Mouse (Mus musculus) stomach, postnatal 0 days (tissue): Measurements from ENCODE around the gene Gpr108. TPM values are rescaled to one million over a fixed set of nuclear protein-coding genes. Genes with fewer than 3 reads are reported as not detected.

Source experiments
- ATAC-seq: fragments of 200-750 bp; cut with Nextera tagmentation; 2 replicates; pipeline ENCODE4 v1.8.0; 2017; ENCODE audit not compliant: low FRiP score, low TSS enrichment
- DNase-seq: peaks from one replicate; pipeline ENCODE4 v3.0.0-alpha.2; 2016; ENCODE audit warnings: low spot score
- H3K27ac ChIP-seq: fragments of 300-500 bp; sonication (generic); replicated peaks from 2 replicates; pipeline ENCODE4 v1.5.1; 2014; ENCODE audit warnings: mild to moderate bottlenecking, control low read depth
- H3K27me3 ChIP-seq: fragments of 300-500 bp; sonication (generic); 2 replicates; pipeline ENCODE4 v1.6.1; 2014; ENCODE audit warnings: low read length; ENCODE audit not compliant: control insufficient read depth, insufficient read depth
- H3K36me3 ChIP-seq: fragments of 300-500 bp; sonication (generic); 2 replicates; pipeline ENCODE4 v1.6.1; 2014; ENCODE audit warnings: low read length, mixed read lengths; ENCODE audit not compliant: control insufficient read depth, insufficient read depth
- H3K4me1 ChIP-seq: fragments of 300-500 bp; sonication (generic); replicated peaks from 2 replicates; pipeline ENCODE4 v1.6.1; 2014; ENCODE audit warnings: antibody characterized with exemption; ENCODE audit not compliant: control insufficient read depth, insufficient read depth
- H3K4me2 ChIP-seq: fragments of 300-500 bp; sonication (generic); replicated peaks from 2 replicates; pipeline ENCODE4 v1.6.1; 2014; ENCODE audit warnings: low read depth, mild to moderate bottlenecking, control low read depth, moderate library complexity
- H3K4me3 ChIP-seq: fragments of 300-500 bp; sonication (generic); 2 replicates; pipeline ENCODE4 v1.5.1; 2014; ENCODE audit warnings: low read depth, low read length, control low read depth
- H3K9ac ChIP-seq: fragments of 300-500 bp; sonication (generic); 2 replicates; pipeline ENCODE4 v1.6.1; 2014; ENCODE audit warnings: mild to moderate bottlenecking, low read length, control low read depth, mixed read lengths
- H3K9me3 ChIP-seq: fragments of 300-500 bp; sonication (generic); 2 replicates; pipeline ENCODE4 v1.6.1; 2016; ENCODE audit warnings: low read length; ENCODE audit not compliant: control insufficient read depth
- CTCF ChIP-seq: IDR thresholded peaks from 2 replicates; pipeline ENCODE4 v1.5.1; 2016; ENCODE audit warnings: antibody characterized with exemption, low read depth, mild to moderate bottlenecking, moderate library complexity
- EP300 ChIP-seq: optimal IDR thresholded peaks from 2 replicates; pipeline ENCODE3; 2016; ENCODE audit warnings: antibody characterized with exemption
- WGBS: fragments of 180-500 bp; shearing (Covaris S2); extraction: QIAGEN DNeasy Blood & Tissue Kit; methylation state at CpG from one replicate; pipeline ENCODE4 v1.1.7; 2014; 5-methylcytosine and 5-hydroxymethylcytosine counted together
- polyA plus RNA-seq: library from polyadenylated mRNA; unstranded; fragments of >200 nt; fragmentation: Nextera tagmentation; extraction: Ambion mirVana; gene quantifications from 2 replicates; pipeline ENCODE4 v1.2.1, GENCODE M21; 2015

The Gpr108 gene
- polyA plus RNA-seq, 1 experiment from 2014 or later: 48.0 TPM

DNA sequence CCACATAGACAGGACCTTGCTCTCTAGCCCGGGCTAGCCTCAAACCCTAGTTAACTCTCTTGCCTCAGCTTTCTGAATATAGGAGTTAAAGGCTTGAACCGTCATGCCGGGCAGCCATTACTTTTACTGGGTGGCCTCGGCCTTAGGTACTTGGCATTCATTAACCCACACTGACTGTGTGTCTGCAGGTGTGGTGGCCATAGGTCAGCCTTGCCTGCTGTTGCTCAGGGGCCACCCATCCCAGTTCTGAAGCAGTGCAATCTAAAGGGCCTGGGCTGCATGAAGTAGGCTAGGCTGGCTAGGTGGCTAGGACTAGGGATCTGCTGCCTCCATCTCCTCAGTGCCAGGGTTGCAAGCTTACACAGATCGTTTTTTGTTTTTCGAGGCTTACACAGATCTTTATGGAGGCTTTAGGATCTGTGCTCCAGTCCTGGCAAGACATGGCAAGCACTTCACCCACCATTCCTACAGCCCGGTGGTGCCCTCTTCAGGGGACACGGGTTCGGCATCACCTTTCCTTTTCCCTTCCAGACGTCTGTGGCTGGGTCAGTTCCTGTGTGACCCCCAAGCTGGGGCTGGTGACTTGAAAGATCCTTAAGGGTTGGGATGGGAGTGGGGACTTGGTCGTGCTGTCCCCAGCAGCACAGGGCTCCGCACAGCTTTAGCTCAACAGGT lies 13.9 kb downstream of the Gpr108 start:
- peaks cover 4% of the 10 kb centered on the region for H3K4me1 ChIP-seq
- 79% methylated on average over 12 of the region's 12 CpGs for WGBS
- H3K9ac ChIP-seq: no peak overlapping the region
- H3K4me3 ChIP-seq: no peak overlapping the region
- DNase-seq (no peak), ATAC-seq (no peak)
- TF ChIP-seq CTCF: peak; percentile 18; the same call in 1 of the 2 replicates
- TF ChIP-seq EP300: no peak
- peaks cover 25% of the 10 kb centered on the region for H3K36me3 ChIP-seq
- H3K27me3 ChIP-seq: no peaks in the 10 kb centered on the region
- H3K27ac ChIP-seq: no peak overlapping the region
- H3K4me2 ChIP-seq: no peak overlapping the region
- no peaks in the 10 kb centered on the region for H3K9me3 ChIP-seq

DNA sequence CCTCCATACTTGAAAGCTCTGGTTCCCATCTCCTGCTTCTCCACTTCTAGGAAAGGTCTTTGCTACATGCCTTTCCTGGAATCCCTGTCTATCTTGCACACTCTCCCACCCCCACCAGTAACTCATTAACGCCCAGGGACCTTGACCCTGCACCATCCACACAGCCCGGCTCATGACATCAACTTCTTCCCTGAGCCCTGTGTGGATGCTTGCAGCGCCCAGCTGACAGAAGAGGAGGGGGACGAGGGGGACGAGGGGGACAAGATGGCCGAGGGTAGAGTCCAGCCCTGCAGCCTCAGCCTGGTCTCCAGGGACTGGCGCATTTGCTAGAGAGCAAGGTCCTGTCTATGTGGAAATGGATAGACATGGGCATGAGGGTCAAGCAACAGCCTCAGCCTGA lies 15.2 kb downstream of the Gpr108 start:
- no peak for TF ChIP-seq EP300
- no peak for TF ChIP-seq CTCF
- H3K9ac ChIP-seq: no peak overlapping the region
- 33% methylated on average over 7 of the region's 7 CpGs for WGBS
- no peak overlapping the region for H3K4me2 ChIP-seq
- no peak overlapping the region for H3K4me3 ChIP-seq
- no peak overlapping the region for H3K27ac ChIP-seq
- peaks cover 25% of the 10 kb centered on the region for H3K36me3 ChIP-seq
- H3K27me3 ChIP-seq: no peaks in the 10 kb centered on the region
- H3K4me1 ChIP-seq: peaks cover 4% of the 10 kb centered on the region
- H3K9me3 ChIP-seq: no peaks in the 10 kb centered on the region
- DNase-seq (peak; percentile 46), ATAC-seq (peak; percentile 71)

DNA sequence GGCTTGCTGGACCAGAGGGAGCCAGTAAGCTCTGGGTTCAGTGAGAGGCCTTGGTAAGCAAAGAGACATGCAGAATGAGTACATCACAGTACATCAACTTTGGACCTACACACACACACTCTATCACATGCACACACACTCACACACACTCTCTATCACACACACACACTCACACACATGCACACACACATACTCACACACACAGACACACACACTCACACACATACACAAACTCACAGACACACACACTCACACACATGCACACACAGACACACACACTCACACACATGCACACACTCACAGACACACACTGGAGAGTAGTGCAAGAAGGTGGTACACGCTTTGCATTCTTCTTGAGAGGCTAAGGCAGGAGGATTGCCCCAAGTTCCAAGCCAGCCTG lies 16.0 kb downstream of the Gpr108 start:
- 94% methylated on average over 1 of the region's 1 CpGs for WGBS
- no peaks in the 10 kb centered on the region for H3K9me3 ChIP-seq
- H3K27me3 ChIP-seq: no peaks in the 10 kb centered on the region
- no peak for DNase-seq
- no peak overlapping the region for H3K4me2 ChIP-seq
- peaks cover 4% of the 10 kb centered on the region for H3K4me1 ChIP-seq
- TF ChIP-seq EP300 (no peak), CTCF (no peak)
- H3K27ac ChIP-seq: no peak overlapping the region
- H3K4me3 ChIP-seq: no peak overlapping the region
- H3K9ac ChIP-seq: no peak overlapping the region
- H3K36me3 ChIP-seq: peaks cover 19% of the 10 kb centered on the region
- ATAC-seq: no peak

DNA sequence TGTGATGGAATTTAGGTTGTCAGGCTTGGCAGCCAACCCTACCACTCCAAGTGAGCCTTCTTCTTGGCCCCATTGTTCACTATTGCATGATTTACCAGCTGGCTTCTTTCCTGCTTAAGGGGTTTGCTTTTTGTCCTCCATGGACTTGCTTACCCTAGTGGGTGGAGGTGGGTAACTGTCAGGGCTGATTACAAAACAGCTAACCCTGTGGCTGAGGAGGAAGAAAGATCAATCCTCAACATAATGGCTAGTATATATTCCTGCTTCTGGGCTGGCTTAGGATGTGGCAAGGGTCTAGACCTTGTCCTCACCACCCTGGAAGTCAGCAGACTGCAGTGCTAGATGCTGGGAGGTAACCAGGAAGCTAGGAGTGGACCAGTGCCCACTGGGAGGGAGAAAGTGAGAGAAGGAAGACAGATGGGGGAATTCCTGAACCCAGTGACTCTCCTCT lies 16.9 kb downstream of the Gpr108 start:
- no peak overlapping the region for H3K4me2 ChIP-seq
- H3K4me1 ChIP-seq: peaks cover 4% of the 10 kb centered on the region
- DNase-seq (no peak), ATAC-seq (no peak; the same call in 1 of the 2 replicates)
- TF ChIP-seq EP300 (no peak), CTCF (no peak)
- no peak overlapping the region for H3K4me3 ChIP-seq
- no peak overlapping the region for H3K9ac ChIP-seq
- H3K36me3 ChIP-seq: peaks cover 10% of the 10 kb centered on the region; the same call in 1 of the 2 replicates
- no peaks in the 10 kb centered on the region for H3K9me3 ChIP-seq
- H3K27me3 ChIP-seq: no peaks in the 10 kb centered on the region
- peak overlapping the region; percentile 58; the same call in 1 of the 2 replicates for H3K27ac ChIP-seq

DNA sequence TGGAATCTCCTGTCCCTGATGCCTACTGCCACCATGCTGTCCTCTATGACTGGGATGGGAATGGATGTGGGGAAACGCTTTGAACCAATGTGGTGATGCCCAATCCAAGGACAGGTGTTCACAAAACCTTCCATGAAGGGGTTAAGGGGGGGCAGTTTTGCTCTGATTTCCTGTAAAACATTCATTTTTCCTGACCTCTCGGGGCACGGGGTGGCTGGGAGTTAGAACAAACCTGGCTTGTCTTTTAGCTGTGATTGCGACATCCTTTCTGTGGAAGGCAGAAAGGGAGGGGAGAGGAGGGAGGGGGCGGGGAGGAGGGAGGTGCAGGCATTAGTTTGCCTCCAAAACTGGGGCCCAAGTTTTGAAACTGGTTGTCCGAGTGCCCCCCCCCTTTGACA lies 17.5 kb downstream of the Gpr108 start:
- no peaks in the 10 kb centered on the region for H3K27me3 ChIP-seq
- H3K36me3 ChIP-seq: peaks cover 4% of the 10 kb centered on the region; the same call in 1 of the 2 replicates
- ATAC-seq: no peak
- no peak for TF ChIP-seq CTCF
- H3K9ac ChIP-seq: no peak overlapping the region
- no peak overlapping the region for H3K4me3 ChIP-seq
- DNase-seq: peak; percentile 39
- H3K9me3 ChIP-seq: no peaks in the 10 kb centered on the region
- H3K4me1 ChIP-seq: peaks cover 4% of the 10 kb centered on the region
- 17% methylated on average over 6 of the region's 6 CpGs for WGBS
- H3K4me2 ChIP-seq: no peak overlapping the region
- H3K27ac ChIP-seq: no peak overlapping the region
